Mouse (Mus musculus): ENCODE measurements at regions not wholly inside any gene's neighbourhood (a gene's known extent, or its start where the extent isn't known, plus 50 kb on each side); places are given as distances from the start of the nearest gene placed in this dataset.

DNA sequence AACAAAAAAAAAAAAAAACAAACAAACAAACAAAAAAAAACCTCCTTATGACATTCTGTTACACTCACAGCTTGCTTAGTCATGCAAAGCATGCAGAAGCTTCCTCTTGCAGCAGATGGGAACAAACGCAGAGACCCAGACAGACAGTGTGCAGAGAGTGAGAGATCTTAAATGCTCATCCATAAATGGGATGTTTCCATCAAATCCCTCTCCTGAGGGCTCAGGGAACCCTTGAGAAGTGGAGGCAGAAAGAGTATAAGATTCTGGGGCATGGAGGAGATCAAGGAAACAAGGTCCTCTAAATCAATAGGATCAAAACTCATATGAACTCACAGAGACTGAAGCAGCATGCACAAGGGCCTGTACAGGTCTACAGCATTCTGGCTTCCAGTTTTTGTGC, 52.5 kb downstream of the Adm start:
- H3K27me3 ChIP-seq (ENCODE audit: insufficient read depth, low read length) = no peaks in the 10 kb centered on the region
- no peaks in the 10 kb centered on the region for H3K4me1 ChIP-seq (ENCODE audit: insufficient read depth, low read depth, low read length)
- DNase-seq (ENCODE audit: low spot score) (no peak), ATAC-seq (ENCODE audit: extremely low read depth, insufficient number of reproducible peaks, low FRiP score, poor library complexity, severe bottlenecking) (no peak)
- H3K4me3 ChIP-seq (ENCODE audit: low read depth, low read length) = no peak overlapping the region
- no peaks in the 10 kb centered on the region for H3K36me3 ChIP-seq (replicated peaks)
- H3K9me3 ChIP-seq (replicated peaks) = no peaks in the 10 kb centered on the region
- TF ChIP-seq POLR2AphosphoS5 (IDR thresholded peaks at IDR 0.05; ENCODE audit: insufficient replicate concordance, low read depth, low read length) (no peak), TAL1 (conservative IDR thresholded peaks at IDR 0.05; ENCODE audit: low read depth, low read length) (no peak), CTCF (IDR thresholded peaks at IDR 0.05; ENCODE audit: low read depth, low read length) (no peak), GATA2 (IDR thresholded peaks at IDR 0.05; ENCODE audit: borderline replicate concordance, low read depth, low read length) (no peak), GATA1 (IDR thresholded peaks at IDR 0.05; ENCODE audit: borderline replicate concordance, low read length) (no peak)

DNA sequence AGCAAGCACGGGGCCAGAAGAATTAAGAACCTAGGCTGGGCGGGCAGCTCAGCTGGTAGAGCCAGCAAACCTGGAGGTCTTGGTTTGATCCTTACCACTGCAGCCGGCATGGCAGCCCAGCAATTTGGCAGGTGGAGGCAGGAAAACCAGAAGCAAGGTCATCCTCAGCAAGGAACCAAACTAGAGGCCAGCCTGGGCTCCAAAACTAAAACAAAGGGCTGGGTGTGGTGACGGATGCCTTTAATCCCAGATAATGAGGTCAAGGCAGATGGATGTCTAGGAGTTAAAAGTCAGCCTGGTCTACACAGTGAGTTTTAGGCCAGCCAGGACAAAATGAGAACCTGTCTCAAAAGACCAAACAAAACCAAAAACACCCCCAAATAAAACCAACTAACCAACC, 55.5 kb downstream of the Adm start:
- Histone ChIP-seq H3K4me1 (ENCODE audit: insufficient read depth, low read depth, low read length) (no peaks in the 10 kb centered on the region), H3K36me3 (replicated peaks) (no peaks in the 10 kb centered on the region), H3K27me3 (ENCODE audit: insufficient read depth, low read length) (no peaks in the 10 kb centered on the region), H3K9me3 (replicated peaks) (no peaks in the 10 kb centered on the region), H3K4me3 (ENCODE audit: low read depth, low read length) (no peak overlapping the region)
- ATAC-seq (ENCODE audit: extremely low read depth, insufficient number of reproducible peaks, low FRiP score, poor library complexity, severe bottlenecking) (no peak), DNase-seq (ENCODE audit: low spot score) (no peak)
- TF ChIP-seq GATA2 (IDR thresholded peaks at IDR 0.05; ENCODE audit: borderline replicate concordance, low read depth, low read length) (no peak), CTCF (IDR thresholded peaks at IDR 0.05; ENCODE audit: low read depth, low read length) (no peak), TAL1 (conservative IDR thresholded peaks at IDR 0.05; ENCODE audit: low read depth, low read length) (no peak), GATA1 (IDR thresholded peaks at IDR 0.05; ENCODE audit: borderline replicate concordance, low read length) (no peak), POLR2AphosphoS5 (IDR thresholded peaks at IDR 0.05; ENCODE audit: insufficient replicate concordance, low read depth, low read length) (no peak)

DNA sequence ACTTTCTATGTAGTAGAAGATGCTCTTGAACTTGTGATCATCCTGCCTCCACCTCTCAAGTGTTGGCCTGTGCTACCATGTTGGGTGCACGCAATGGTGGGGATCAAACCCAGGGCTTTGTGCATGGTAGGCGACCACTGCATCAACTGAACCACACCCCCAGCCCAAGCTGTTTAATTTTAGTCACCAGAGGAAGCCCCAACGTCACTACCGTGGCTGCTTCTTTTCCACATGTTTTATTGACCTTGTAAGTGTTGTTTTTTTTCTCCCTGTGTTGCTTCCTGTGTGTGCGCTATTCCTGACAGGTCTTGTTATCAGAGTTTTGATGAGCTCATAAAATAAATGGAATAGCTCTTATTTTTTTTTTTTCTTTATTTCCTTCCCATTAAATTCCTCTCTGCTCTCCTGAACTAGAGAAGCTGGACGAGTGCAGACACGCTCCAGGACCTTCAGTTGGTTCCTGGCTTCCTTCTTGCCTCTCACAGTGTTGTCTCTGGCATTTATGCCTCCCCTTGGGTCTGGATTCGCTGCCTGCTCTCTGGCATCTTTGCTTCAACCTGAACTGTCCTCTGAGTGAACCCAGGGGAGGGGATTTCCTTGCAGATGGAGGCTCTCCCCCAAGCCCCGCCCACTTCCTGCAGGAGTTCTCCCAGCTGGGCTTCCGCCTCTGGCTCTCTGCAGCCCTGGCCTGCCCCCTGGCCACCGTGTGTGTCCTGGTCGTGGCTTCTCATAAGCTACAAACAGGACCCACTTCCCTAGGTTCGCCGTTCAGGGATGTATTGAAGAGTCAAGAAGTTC, 61.6 kb downstream of the Adm start:
- DNase-seq (ENCODE audit: low spot score) (no peak), ATAC-seq (ENCODE audit: extremely low read depth, insufficient number of reproducible peaks, low FRiP score, poor library complexity, severe bottlenecking) (no peak)
- no peaks in the 10 kb centered on the region for H3K36me3 ChIP-seq (replicated peaks)
- H3K9me3 ChIP-seq (replicated peaks) = no peaks in the 10 kb centered on the region
- no peak overlapping the region for H3K4me3 ChIP-seq (ENCODE audit: low read depth, low read length)
- H3K27me3 ChIP-seq (ENCODE audit: insufficient read depth, low read length) = 0 out of 2 replicates have a peak, but pooled peaks cover 2% of the 10 kb centered on the region
- no peaks in the 10 kb centered on the region; the same call in 1 of the 2 replicates for H3K4me1 ChIP-seq (ENCODE audit: insufficient read depth, low read depth, low read length)
- no peak for TF ChIP-seq TAL1 (conservative IDR thresholded peaks at IDR 0.05; ENCODE audit: low read depth, low read length)
- no peak for TF ChIP-seq CTCF (IDR thresholded peaks at IDR 0.05; ENCODE audit: low read depth, low read length)
- TF ChIP-seq GATA1 (IDR thresholded peaks at IDR 0.05; ENCODE audit: borderline replicate concordance, low read length) = no peak
- TF ChIP-seq GATA2 (IDR thresholded peaks at IDR 0.05; ENCODE audit: borderline replicate concordance, low read depth, low read length) = no peak
- no peak for TF ChIP-seq POLR2AphosphoS5 (IDR thresholded peaks at IDR 0.05; ENCODE audit: insufficient replicate concordance, low read depth, low read length)

DNA sequence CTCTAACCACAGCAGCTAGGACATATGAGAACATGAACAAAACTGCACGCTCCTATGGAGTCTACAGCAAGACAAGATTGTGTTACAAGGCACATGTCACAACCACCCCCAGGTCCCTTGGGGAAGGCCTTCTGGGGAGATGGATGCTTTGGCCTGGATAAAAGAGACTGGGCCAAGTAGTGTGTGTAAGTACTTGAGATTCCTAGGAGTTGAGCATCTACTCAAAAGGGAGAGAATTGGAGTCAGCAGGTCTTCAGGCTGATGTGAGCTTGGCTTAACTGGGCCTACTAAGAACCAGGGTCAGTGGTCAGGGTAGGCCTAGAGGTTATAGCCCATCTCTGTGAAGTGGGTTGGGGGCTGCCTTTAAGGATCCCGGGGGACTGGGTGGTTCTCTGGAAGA, 62.8 kb downstream of the Adm start:
- TF ChIP-seq GATA2 (IDR thresholded peaks at IDR 0.05; ENCODE audit: borderline replicate concordance, low read depth, low read length) = no peak
- ATAC-seq (ENCODE audit: extremely low read depth, insufficient number of reproducible peaks, low FRiP score, poor library complexity, severe bottlenecking) = no peak
- no peak for DNase-seq (ENCODE audit: low spot score)
- 0 out of 2 replicates have a peak, but pooled peaks cover 2% of the 10 kb centered on the region for H3K27me3 ChIP-seq (ENCODE audit: insufficient read depth, low read length)
- H3K36me3 ChIP-seq (replicated peaks) = no peaks in the 10 kb centered on the region
- H3K4me1 ChIP-seq (ENCODE audit: insufficient read depth, low read depth, low read length) = no peaks in the 10 kb centered on the region; the same call in 1 of the 2 replicates
- H3K9me3 ChIP-seq (replicated peaks) = no peaks in the 10 kb centered on the region
- no peak overlapping the region for H3K4me3 ChIP-seq (ENCODE audit: low read depth, low read length)

DNA sequence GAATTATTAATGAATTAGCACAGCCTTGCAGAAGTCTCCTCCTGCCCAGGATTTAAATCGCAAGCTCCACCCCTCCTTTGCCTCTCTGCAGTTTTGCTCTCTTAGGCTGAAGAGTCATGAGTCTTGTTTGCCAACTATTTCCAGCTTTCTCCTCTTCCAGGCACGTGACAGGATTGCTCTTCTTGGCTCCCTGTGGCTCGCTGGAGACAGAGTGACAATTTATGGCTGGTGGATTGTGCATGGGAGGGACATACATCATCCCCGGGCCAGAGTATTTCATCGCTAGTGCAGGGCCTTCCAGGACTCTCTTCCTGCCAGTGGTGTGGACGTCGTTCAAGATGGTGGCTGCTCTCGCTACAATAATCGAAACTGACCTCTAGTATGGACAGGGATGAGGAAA, 63.4 kb downstream of the Adm start:
- TF ChIP-seq GATA2 (IDR thresholded peaks at IDR 0.05; ENCODE audit: borderline replicate concordance, low read depth, low read length) (no peak), GATA1 (IDR thresholded peaks at IDR 0.05; ENCODE audit: borderline replicate concordance, low read length) (no peak)
- no peaks in the 10 kb centered on the region for H3K9me3 ChIP-seq (replicated peaks)
- no peaks in the 10 kb centered on the region; the same call in 1 of the 2 replicates for H3K4me1 ChIP-seq (ENCODE audit: insufficient read depth, low read depth, low read length)
- 0 out of 2 replicates have a peak, but pooled peaks cover 2% of the 10 kb centered on the region for H3K27me3 ChIP-seq (ENCODE audit: insufficient read depth, low read length)
- H3K4me3 ChIP-seq (ENCODE audit: low read depth, low read length) = no peak overlapping the region
- no peaks in the 10 kb centered on the region for H3K36me3 ChIP-seq (replicated peaks)
- DNase-seq (ENCODE audit: low spot score) = no peak
- ATAC-seq (ENCODE audit: extremely low read depth, insufficient number of reproducible peaks, low FRiP score, poor library complexity, severe bottlenecking) = no peak

DNA sequence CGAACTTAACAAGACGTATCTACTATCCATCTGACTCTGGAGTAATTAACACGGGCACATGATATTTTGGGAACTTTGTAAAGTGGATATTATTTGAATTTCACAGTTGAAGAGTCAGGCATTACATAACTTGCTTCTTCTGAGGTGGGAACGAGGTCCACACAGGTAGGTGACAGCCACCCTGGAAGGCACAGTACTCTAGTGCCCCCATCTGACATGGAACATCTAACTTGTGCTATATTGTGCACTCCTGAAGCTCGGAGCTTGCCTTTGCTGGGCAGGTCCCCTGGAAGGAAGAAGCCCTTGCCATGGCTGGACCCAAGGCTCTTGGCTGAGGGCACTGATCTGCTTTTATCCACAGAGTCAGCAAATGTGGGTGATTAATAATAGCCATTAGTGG, 66.8 kb downstream of the Adm start:
- H3K27me3 ChIP-seq (ENCODE audit: insufficient read depth, low read length) = no peaks in the 10 kb centered on the region
- ATAC-seq (ENCODE audit: extremely low read depth, insufficient number of reproducible peaks, low FRiP score, poor library complexity, severe bottlenecking) (no peak), DNase-seq (ENCODE audit: low spot score) (no peak)
- no peak overlapping the region for H3K4me3 ChIP-seq (ENCODE audit: low read depth, low read length)
- no peaks in the 10 kb centered on the region for H3K36me3 ChIP-seq (replicated peaks)
- H3K4me1 ChIP-seq (ENCODE audit: insufficient read depth, low read depth, low read length) = no peaks in the 10 kb centered on the region; the same call in 1 of the 2 replicates
- H3K9me3 ChIP-seq (replicated peaks) = no peaks in the 10 kb centered on the region
- TF ChIP-seq CTCF (IDR thresholded peaks at IDR 0.05; ENCODE audit: low read depth, low read length) = no peak
- TF ChIP-seq GATA1 (IDR thresholded peaks at IDR 0.05; ENCODE audit: borderline replicate concordance, low read length) = no peak
- TF ChIP-seq TAL1 (conservative IDR thresholded peaks at IDR 0.05; ENCODE audit: low read depth, low read length) = no peak
- TF ChIP-seq POLR2AphosphoS5 (IDR thresholded peaks at IDR 0.05; ENCODE audit: insufficient replicate concordance, low read depth, low read length) = no peak

Measured in G1E (cell line).